Mouse (Mus musculus) thymus, adult 18-20 months (tissue): Measurements from ENCODE around the gene Phlpp1.
"Not testable (repeated sequence)": the region's sequence is repeated elsewhere in the genome, so short reads cannot be mapped to it uniquely, and the experiment has no call there.

Experiments
- DNase-seq, 2 experiments: peaks; one replicate each; pipeline ENCODE4 v3.0.0; 2022; ENCODE audit warnings: mixed read lengths in 2 of 2

The Phlpp1 gene

GRCm38 (mm10) chr1:106257176-106257575, 85.6 kb downstream of the Phlpp1 start:
- no peak for DNase-seq

DNA sequence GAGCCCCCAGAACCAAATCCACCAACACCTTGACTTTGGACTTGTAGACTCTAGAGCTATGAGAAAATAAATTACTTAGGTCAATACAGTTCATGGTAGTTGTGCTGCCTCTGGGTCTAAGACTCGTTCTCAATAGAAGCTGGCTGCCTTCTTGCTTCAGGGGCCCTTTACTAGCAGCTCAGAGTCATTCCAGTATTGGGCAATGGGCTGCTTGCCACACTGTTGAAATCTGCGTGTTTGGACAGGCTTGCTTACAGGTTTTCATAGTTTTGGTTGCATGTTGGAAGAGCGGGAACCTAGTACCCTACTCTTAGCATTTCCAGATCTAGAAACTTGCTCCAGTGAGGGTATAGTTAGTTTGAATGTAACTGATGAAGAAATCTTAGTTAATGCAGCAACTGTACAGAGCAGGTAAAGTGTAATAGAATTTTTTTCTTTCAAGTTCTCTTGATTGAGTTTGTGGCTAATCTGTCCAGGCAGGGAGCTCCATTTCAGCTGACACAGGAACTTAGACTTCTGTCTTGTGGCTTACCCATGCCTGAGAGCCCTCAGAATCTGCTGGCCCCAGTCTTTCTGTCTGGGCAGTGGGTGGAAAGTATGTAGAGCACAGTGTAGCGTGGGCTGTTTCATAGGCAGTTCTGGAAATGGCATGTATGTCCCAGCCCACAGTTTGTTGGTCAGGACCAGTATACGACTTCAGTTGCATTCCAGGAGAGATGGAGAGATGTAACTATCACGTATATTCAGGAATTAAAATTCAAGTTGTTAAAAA, 96.7 kb downstream of the Phlpp1 start:
- no peak for DNase-seq

GRCm38 (mm10) chr1:106269337-106269736, 97.8 kb downstream of the Phlpp1 start:
- DNase-seq: no peak

GRCm38 (mm10) chr1:106272916-106273315, 101.4 kb downstream of the Phlpp1 start:
- no peak for DNase-seq

DNA sequence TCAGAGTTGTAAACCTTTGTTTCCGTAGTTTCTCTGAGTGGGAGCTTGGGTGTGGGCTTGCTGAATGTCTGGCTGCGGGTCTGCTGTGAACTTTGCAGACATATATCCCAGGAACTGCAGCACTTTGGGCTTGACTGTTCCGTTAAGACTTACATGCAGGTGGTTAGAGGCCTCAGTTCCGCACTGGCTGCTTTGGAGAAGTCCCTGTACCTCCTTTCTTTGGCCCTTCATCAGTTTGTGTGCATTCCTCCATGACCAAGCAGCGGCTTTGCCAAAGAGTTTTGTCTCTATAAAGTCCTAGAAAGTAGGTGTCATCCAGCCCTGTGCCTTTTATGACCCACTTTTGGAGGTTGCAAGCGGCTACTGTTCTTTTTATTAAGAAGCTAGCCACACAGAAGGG, 102.2 kb downstream of the Phlpp1 start:
- no peak for DNase-seq

DNA sequence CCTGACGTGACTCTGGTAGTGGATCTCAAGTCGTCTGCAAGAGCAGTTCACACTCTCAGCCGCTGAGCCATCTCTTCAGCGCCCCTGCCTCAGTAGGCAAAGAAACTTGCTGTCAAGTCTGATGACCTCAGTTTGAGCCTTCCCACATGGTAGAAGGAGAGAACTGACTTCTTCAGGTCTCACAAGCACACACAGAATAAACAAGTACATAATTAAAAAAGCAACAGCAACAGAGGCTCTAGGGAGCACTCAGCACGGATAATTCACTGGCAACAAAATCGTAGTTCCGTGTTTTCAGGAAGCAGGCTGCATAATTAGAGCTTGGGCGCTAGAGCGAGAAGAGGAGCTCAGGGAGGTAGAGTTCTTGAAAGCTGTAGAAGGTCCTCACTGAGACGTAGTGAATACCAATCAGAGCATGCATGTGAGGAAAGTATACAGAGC, 103.0 kb downstream of the Phlpp1 start:
- DNase-seq: no peak

- no peak for DNase-seq
Observed at GRCm38 (mm10) chr1:106275142-106275541, 103.6 kb downstream of the Phlpp1 start.

DNA sequence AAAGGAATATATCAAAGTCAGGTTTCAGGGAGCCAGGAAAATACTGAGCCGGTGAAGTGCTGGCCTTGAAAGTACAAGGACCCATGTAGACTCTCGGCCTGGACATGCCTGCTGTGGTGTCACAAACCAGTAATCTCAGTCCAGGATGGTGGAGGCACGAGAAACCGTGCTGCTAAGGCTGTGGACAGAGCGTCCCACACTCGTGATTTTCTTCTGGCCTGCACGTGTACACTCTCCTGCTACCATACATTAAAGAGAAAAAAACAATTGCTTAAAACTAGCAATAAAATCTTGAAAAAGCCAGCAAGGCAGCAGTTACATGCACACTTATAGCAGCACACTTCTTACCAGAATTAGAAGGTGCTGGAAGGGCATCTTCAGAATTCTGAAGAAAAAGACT, 104.2 kb downstream of the Phlpp1 start:
- no peak for DNase-seq

- no peak for DNase-seq
Observed at GRCm38 (mm10) chr1:106276824-106277223, 105.3 kb downstream of the Phlpp1 start.

GRCm38 (mm10) chr1:106277286-106277685, 105.7 kb downstream of the Phlpp1 start:
- no peak for DNase-seq

DNA sequence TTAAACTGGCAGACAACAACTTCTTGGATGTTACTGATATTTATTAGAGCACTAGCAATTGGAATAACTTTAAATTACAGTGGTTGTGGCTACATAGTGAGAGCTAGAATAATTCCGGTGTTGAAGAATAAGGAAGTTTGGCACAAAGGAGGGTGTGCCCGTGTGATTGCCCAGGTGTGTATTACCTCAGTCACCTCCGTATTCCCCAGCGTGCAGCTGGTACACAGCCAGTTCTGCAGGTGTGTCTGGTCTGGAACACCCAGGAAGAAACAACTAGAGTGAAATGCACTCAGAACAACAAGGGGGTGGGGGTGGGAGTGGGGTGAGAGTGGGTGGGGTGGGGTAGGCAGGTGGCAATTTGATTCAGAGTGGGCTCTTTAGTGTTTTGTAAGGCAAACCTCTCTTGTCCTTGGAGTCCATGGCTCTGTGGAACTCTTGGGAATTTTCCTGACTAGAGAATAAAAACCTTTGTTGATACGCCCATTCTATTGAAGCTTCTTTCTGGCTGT, 107.1 kb downstream of the Phlpp1 start:
- no peak for DNase-seq

DNA sequence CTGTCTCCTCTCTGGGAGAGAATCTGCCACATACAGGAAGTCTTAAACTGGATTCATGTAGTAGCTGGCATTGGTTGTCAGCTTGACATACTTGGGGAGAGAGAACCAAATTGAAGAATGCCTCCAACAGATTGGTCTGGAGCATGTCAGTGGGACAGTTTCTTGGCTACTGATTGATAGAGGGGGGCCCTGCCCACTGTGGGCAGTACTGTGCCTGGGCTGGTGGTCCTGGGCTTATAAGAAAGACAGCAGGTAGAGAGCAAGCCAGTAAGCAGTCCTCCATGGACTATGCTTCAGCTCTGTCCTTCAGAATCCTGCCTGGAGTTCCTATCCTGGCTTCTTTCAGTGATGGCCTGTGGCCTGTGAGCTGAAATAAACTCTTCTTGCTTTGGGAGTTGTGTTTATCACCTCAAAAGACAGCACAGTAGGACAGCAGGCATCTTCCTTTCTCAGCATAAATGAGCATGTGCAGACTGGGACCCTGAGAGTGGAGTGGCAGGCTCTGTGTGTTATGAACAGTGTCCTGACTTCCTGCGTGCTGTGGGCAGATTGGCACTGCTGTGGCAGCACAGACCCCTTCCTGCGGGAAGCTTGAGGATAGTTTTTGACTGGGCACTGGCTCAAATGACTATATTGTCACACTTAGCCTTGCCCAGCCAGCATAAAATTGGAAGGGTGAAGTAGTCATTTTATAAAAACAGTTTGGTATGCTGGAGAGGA, 108.0 kb downstream of the Phlpp1 start:
- no peak for DNase-seq

GRCm38 (mm10) chr1:106280171-106280913, 108.8 kb downstream of the Phlpp1 start:
- DNase-seq: no peak

DNA sequence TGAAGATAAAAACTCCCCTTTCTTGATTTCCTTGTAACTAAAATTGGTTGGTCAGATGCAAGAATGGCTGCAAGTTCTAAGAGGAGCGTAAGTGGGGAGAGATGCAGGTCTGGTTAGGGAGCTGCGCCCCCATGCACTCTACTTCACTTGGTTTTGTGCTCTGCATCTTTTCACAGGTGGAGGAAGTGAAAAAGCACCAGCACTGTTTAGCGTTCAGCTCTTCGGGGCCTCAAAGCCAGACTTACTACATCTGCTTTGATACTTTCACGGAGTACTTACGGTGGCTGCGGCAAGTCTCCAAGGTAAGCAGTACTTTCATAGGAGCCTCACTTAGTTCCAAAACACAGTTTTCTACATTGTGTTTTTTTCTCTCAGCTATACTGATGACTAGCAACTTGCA, 115.3 kb downstream of the Phlpp1 start:
- DNase-seq: no peak

- DNase-seq: no peak
Observed at GRCm38 (mm10) chr1:106289065-106289464, 117.5 kb downstream of the Phlpp1 start.

GRCm38 (mm10) chr1:106289580-106289979, 118.0 kb downstream of the Phlpp1 start:
- DNase-seq: no peak

GRCm38 (mm10) chr1:106309394-106310039, 138.0 kb downstream of the Phlpp1 start:
- no peak for DNase-seq

DNA sequence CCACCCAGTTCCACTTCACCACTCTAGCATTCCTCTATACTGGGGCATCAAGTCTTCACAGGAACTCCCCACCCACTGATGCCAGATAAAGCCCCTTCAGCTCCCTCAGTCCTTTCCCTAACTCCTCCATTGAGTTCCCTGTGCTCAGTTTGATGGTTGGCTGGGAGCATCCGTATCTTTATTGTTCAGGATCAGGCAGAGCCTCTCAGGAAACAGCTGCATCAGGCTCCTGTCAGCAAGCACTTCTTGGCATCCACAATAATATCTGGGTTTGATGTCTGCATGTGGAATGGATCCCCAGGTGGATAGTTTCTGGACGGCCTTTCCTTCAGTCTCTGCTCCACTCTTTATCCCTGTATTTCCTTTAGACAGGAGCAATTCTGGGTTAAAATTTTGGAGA, 138.7 kb downstream of the Phlpp1 start:
- DNase-seq: no peak

GRCm38 (mm10) chr1:106311830-106312229, 140.3 kb downstream of the Phlpp1 start:
- not testable (repeated sequence) for DNase-seq

DNA sequence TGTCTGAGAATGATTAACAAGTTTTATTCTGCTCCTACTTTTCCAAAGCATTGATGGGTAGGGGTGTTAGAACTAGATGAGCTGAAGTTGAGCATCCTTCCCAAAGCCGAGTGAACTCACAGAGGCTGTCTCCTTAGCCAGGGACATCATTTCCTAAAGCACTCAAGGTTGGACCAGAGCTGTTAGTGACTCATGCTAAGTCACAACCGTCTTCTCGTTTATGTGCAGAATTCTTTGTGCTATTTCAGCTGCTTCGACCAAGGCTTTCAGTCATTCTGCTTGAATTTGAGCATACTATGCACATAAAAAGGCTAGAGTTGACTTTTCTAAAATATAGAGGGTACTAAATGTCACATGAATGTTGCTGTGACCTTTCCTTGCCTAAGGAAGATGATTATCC, 142.9 kb downstream of the Phlpp1 start:
- no peak for DNase-seq

GRCm38 (mm10) chr1:106316641-106317304, 145.2 kb downstream of the Phlpp1 start:
- DNase-seq: no peak

- DNase-seq: no peak
Observed at GRCm38 (mm10) chr1:106318341-106318740, 146.8 kb downstream of the Phlpp1 start.
